Mouse (Mus musculus): ENCODE results near the gene Skiv2l. TPM values are rescaled to one million over a fixed set of nuclear protein-coding genes. Genes with fewer than 3 reads are reported as not detected.

Skiv2l gene
- polyA plus RNA-seq (2012; rRNA removed): 102 and 104 TPM in 2 replicates

GRCm38 (mm10) chr17:34849722-34850516 is at the start of gene Skiv2l, which contains the start of gene Nelfe:
Skiv2l (minus strand) TSS chr17:34850210.
Nelfe (plus strand) TSS chr17:34850391.

GRCm38 (mm10) chr17:34898160-34898586 is 48.2 kb upstream of the Skiv2l start, which contains the start of the genes C2 and Ehmt2:
C2 (minus strand) TSS chr17:34898265.
Ehmt2 (plus strand) TSS chr17:34898469.

GRCm38 (mm10) chr17:34881683-34882310 is 31.8 kb upstream of the Skiv2l start, which contains the start of gene Gm20547:
Gm20547 (minus strand) TSS chr17:34882042.

GRCm38 (mm10) chr17:34879336-34879879 is 29.4 kb upstream of the Skiv2l start, which contains the start of gene Zbtb12:
Zbtb12 (plus strand) TSS chr17:34879483.

GRCm38 (mm10) chr17:34862416-34863081 is 12.5 kb upstream of the Skiv2l start, which contains the start of gene Cfb:
Cfb (minus strand) TSS chr17:34862518.

GRCm38 (mm10) chr17:34836856-34837221 is 13.2 kb downstream of the Skiv2l start, which contains the start of the genes Stk19 and Dxo:
Stk19 (minus strand) TSS chr17:34836945.
Dxo (plus strand) TSS chr17:34837019.

GRCm38 (mm10) chr17:34804301-34804700 is 45.7 kb downstream of the Skiv2l start, which contains the start of gene Cyp21a1:
Cyp21a1 (minus strand) TSS chr17:34804561.

Other genes starting within 250 kb of the Skiv2l start
- gene Rnf5, start 246.5 kb downstream of the Skiv2l start, polyA plus RNA-seq (2012; rRNA removed): 226 and 258 TPM in 2 replicates
- 172 and 183 TPM in 2 replicates for gene Agpat1, start 245.9 kb downstream of the Skiv2l start, polyA plus RNA-seq (2012; rRNA removed)
- gene Egfl8, start 234.2 kb downstream of the Skiv2l start, polyA plus RNA-seq (2012; rRNA removed): 9.5 and 13.6 TPM in 2 replicates
- gene Ppt2, start 221.7 kb downstream of the Skiv2l start, polyA plus RNA-seq (2012; rRNA removed): 25.5 and 27.9 TPM in 2 replicates
- 44.9 and 49.4 TPM in 2 replicates for gene Prrt1, start 220.7 kb downstream of the Skiv2l start, polyA plus RNA-seq (2012; rRNA removed)
- gene Fkbpl, start 205.4 kb downstream of the Skiv2l start, polyA plus RNA-seq (2012; rRNA removed): 5.3 and 5.5 TPM in 2 replicates
- gene Atf6b, start 203.1 kb downstream of the Skiv2l start, polyA plus RNA-seq (2012; rRNA removed): 107 and 109 TPM in 2 replicates
- 0.34 and 0.75 TPM in 2 replicates for gene Tnxb, start 179.7 kb downstream of the Skiv2l start, polyA plus RNA-seq (2012; rRNA removed)
- gene C4b, start 106.3 kb downstream of the Skiv2l start, polyA plus RNA-seq (2012; rRNA removed): 0.23 and 0.74 TPM in 2 replicates
- gene Cyp21a1, start 45.6 kb downstream of the Skiv2l start, polyA plus RNA-seq (2012; rRNA removed): 0.04 TPM in 1 of 2 replicates, not detected in the other
- 68.6 and 70.2 TPM in 2 replicates for gene Stk19, start 13.3 kb downstream of the Skiv2l start, polyA plus RNA-seq (2012; rRNA removed)
- 84.5 and 86.1 TPM in 2 replicates for gene Dxo, start 13.2 kb downstream of the Skiv2l start, polyA plus RNA-seq (2012; rRNA removed)
- gene Nelfe, start 181 bp upstream of the Skiv2l start, polyA plus RNA-seq (2012; rRNA removed): 74.4 and 75.2 TPM in 2 replicates
- 1.2 and 2.4 TPM in 2 replicates for gene Cfb, start 12.3 kb upstream of the Skiv2l start, polyA plus RNA-seq (2012; rRNA removed)
- 112 and 124 TPM in 2 replicates for gene Zbtb12, start 29.3 kb upstream of the Skiv2l start, polyA plus RNA-seq (2012; rRNA removed)
- gene Gm20547, start 31.8 kb upstream of the Skiv2l start, polyA plus RNA-seq (2012; rRNA removed): not detected in 2 replicates
- 2.2 and 3.4 TPM in 2 replicates for gene C2, start 48.1 kb upstream of the Skiv2l start, polyA plus RNA-seq (2012; rRNA removed)
- gene Ehmt2, start 48.3 kb upstream of the Skiv2l start, polyA plus RNA-seq (2012; rRNA removed): 310 and 337 TPM in 2 replicates
- gene Slc44a4, start 64.3 kb upstream of the Skiv2l start, polyA plus RNA-seq (2012; rRNA removed): 0.02 and 0.08 TPM in 2 replicates
- 24.0 and 24.4 TPM in 2 replicates for gene Neu1, start 81.0 kb upstream of the Skiv2l start, polyA plus RNA-seq (2012; rRNA removed)
- 4.4 and 6.7 TPM in 2 replicates for gene Hspa1b, start 109.0 kb upstream of the Skiv2l start, polyA plus RNA-seq (2012; rRNA removed)
- not detected in 2 replicates for gene Gm20481, start 119.7 kb upstream of the Skiv2l start, polyA plus RNA-seq (2012; rRNA removed)
- gene Hspa1a, start 121.9 kb upstream of the Skiv2l start, polyA plus RNA-seq (2012; rRNA removed): 4.1 and 5.8 TPM in 2 replicates
- gene Hspa1l, start 122.5 kb upstream of the Skiv2l start, polyA plus RNA-seq (2012; rRNA removed): 0.29 and 0.31 TPM in 2 replicates
- 113 and 117 TPM in 2 replicates for gene Lsm2, start 131.7 kb upstream of the Skiv2l start, polyA plus RNA-seq (2012; rRNA removed)
- gene Vars, start 150.8 kb upstream of the Skiv2l start, polyA plus RNA-seq (2012; rRNA removed): 96.9 and 103 TPM in 2 replicates
- gene Vwa7, start 166.4 kb upstream of the Skiv2l start, polyA plus RNA-seq (2012; rRNA removed): 0.54 and 0.55 TPM in 2 replicates
- 6.1 TPM in 2 replicates for gene Sapcd1, start 177.8 kb upstream of the Skiv2l start, polyA plus RNA-seq (2012; rRNA removed)
- 4.1 and 6.2 TPM in 2 replicates for gene Msh5, start 196.5 kb upstream of the Skiv2l start, polyA plus RNA-seq (2012; rRNA removed)
- gene Clic1, start 199.8 kb upstream of the Skiv2l start, polyA plus RNA-seq (2012; rRNA removed): 89.1 and 106 TPM in 2 replicates
- 371 and 426 TPM in 2 replicates for gene Ddah2, start 208.8 kb upstream of the Skiv2l start, polyA plus RNA-seq (2012; rRNA removed)
- 0.07 and 0.48 TPM in 2 replicates for gene Ly6g6c, start 215.2 kb upstream of the Skiv2l start, polyA plus RNA-seq (2012; rRNA removed)
- gene Mpig6b, start 216.0 kb upstream of the Skiv2l start, polyA plus RNA-seq (2012; rRNA removed): 0.22 and 0.23 TPM in 2 replicates
- 3.0 and 7.1 TPM in 2 replicates for gene Ly6g6e, start 226.7 kb upstream of the Skiv2l start, polyA plus RNA-seq (2012; rRNA removed)
- gene Ly6g6d, start 227.9 kb upstream of the Skiv2l start, polyA plus RNA-seq (2012; rRNA removed): 2.3 and 2.8 TPM in 2 replicates
- gene Ly6g6f, start 235.4 kb upstream of the Skiv2l start, polyA plus RNA-seq (2012; rRNA removed): 0.10 and 0.16 TPM in 2 replicates
- 93.6 and 106 TPM in 2 replicates for gene Abhd16a, start 239.1 kb upstream of the Skiv2l start, polyA plus RNA-seq (2012; rRNA removed)

All from central nervous system, embryonic 14 days (tissue).